8 mouse cellular contexts compared by ENCODE assay signal in the genomic region with DNA sequence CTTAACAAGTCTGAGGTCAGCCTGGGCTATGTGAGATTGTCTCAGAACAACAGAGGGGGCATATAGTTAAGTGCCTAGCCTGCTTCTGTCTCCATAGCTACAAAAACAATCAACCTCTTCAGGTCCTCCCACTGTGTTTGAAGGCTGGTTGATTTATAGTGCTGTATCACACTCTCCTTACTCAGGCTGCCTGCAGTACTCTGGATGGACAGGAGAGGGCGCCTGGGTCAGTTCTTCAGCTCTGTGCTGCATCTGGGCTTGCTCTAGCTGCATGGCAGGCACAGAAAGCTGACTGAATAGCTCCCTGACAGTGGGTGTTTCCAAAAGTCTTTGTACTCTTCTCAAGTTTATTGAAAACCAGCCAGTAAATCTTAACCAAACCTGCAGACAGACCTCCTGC. TPM values are rescaled to one million over a fixed set of nuclear protein-coding genes. Genes with fewer than 3 reads are reported as not detected.
DNase-seq lines count a peak whose midpoint lies in the region; ATAC-seq lines count a peak whose summit lies in the region.

No protein-coding gene starts in this region.

- peak; percentile 70 for DNase-seq in WW6 (ENCODE audit: low read depth, low spot score)
- peak; percentile 87 to 92 for DNase-seq in cerebellum, postnatal 4 days (ENCODE audit: low spot score in 2 of 2)
- peak; percentile 95 for DNase-seq in gastrocnemius, adult 18-20 months (ENCODE audit: low spot score)
- DNase-seq in left cerebral cortex, adult 11 months (ENCODE audit: low spot score): peak; percentile 82
- DNase-seq in lung, postnatal 36 days: peak; percentile 96
- peak; percentile 90 for DNase-seq in right cerebral cortex, adult 18-20 months
- DNase-seq in urinary bladder, adult 2 months (ENCODE audit: low spot score): peak; percentile 75

- H3K9ac ChIP-seq in hindbrain, embryonic 16.5 days (ENCODE audit: low read depth, low read length): no peak overlapping the region; the same call in 1 of the 2 replicates

- no peaks in the 10 kb centered on the region for H3K27me3 ChIP-seq in hindbrain, embryonic 16.5 days (replicated peaks; ENCODE audit: control insufficient read depth, insufficient read depth, low read length)

- H3K9me3 ChIP-seq in hindbrain, embryonic 16.5 days (ENCODE audit: control insufficient read depth, low read length): no peaks in the 10 kb centered on the region

- no peak overlapping the region for H3K4me2 ChIP-seq in hindbrain, embryonic 16.5 days (ENCODE audit: low read length)

- no peaks in the 10 kb centered on the region for H3K36me3 ChIP-seq in hindbrain, embryonic 16.5 days (ENCODE audit: control insufficient read depth, insufficient read depth, low read length)

- ATAC-seq in hindbrain, embryonic 16.5 days: peak; percentile 93

- H3K4me3 ChIP-seq in hindbrain, embryonic 16.5 days (ENCODE audit: low read length): no peak overlapping the region

- 0% methylated on average over 1 of the region's 1 CpGs for WGBS in hindbrain, embryonic 16.5 days

- no peak overlapping the region; the same call in 1 of the 2 replicates for H3K27ac ChIP-seq in hindbrain, embryonic 16.5 days (ENCODE audit: low read depth, low read length)

- peaks cover 10% of the 10 kb centered on the region for H3K4me1 ChIP-seq in hindbrain, embryonic 16.5 days (ENCODE audit: control insufficient read depth, insufficient read depth, low read depth, low read length)

RNA-seq across cellular contexts. Expression of a gene that starts 11.3 kb away (rescaled TPM):
- 10 to 100 TPM; 41.3 to 47.1 TPM for total RNA-seq in gastrocnemius, adult 18-20 months (2021)
- 39.9 and 41.5 TPM in 2 replicates for polyA plus RNA-seq in hindbrain, embryonic 16.5 days (2015; fragmentation: Nextera tagmentation; extraction: Ambion mirVana)
- 18.1 and 19.4 TPM in 2 replicates for polyA plus RNA-seq in urinary bladder, adult 2 months (2012; rRNA removed)

RNA-seq across cellular contexts. Expression of a gene that starts 27.1 kb away (rescaled TPM):
- 1 to 10 TPM; 1.3 to 3.3 TPM for total RNA-seq in gastrocnemius, adult 18-20 months (2021)
- 3.1 and 4.4 TPM in 2 replicates for polyA plus RNA-seq in hindbrain, embryonic 16.5 days (2015; fragmentation: Nextera tagmentation; extraction: Ambion mirVana)
- polyA plus RNA-seq in urinary bladder, adult 2 months (2012; rRNA removed): 13.5 and 14.3 TPM in 2 replicates

RNA-seq across cellular contexts. Expression of a gene that starts 32.2 kb away (rescaled TPM):
- total RNA-seq in gastrocnemius, adult 18-20 months (2021): 10 to 100 TPM; 11.6 to 22.2 TPM
- polyA plus RNA-seq in hindbrain, embryonic 16.5 days (2015; fragmentation: Nextera tagmentation; extraction: Ambion mirVana): 39.9 and 42.9 TPM in 2 replicates
- polyA plus RNA-seq in urinary bladder, adult 2 months (2012; rRNA removed): 133 and 146 TPM in 2 replicates

RNA-seq across cellular contexts. Expression of a gene that starts 40.4 kb away (rescaled TPM):
- under 1 TPM; 0.30 to 0.36 TPM for total RNA-seq in gastrocnemius, adult 18-20 months (2021)
- 0.79 and 1.5 TPM in 2 replicates for polyA plus RNA-seq in hindbrain, embryonic 16.5 days (2015; fragmentation: Nextera tagmentation; extraction: Ambion mirVana)
- 0.04 and 0.29 TPM in 2 replicates for polyA plus RNA-seq in urinary bladder, adult 2 months (2012; rRNA removed)

RNA-seq across cellular contexts. Expression of a gene that starts 43.0 kb away (rescaled TPM):
- 1,000 to 10,000 TPM; 1,025 to 1,102 TPM for total RNA-seq in gastrocnemius, adult 18-20 months (2021)
- 124 and 126 TPM in 2 replicates for polyA plus RNA-seq in hindbrain, embryonic 16.5 days (2015; fragmentation: Nextera tagmentation; extraction: Ambion mirVana)
- polyA plus RNA-seq in urinary bladder, adult 2 months (2012; rRNA removed): 36.2 and 45.7 TPM in 2 replicates
